In genomic region chr6:112846863-112847262, GRCm38 (mm10) we compare ENCODE assay signal across 25 mouse cellular contexts.
A peak's percentile ranks its signal among the peaks of the same experiment; 100 is the strongest.
DNase-seq lines count a peak whose midpoint lies in the region; ATAC-seq and TF ChIP-seq lines count a peak whose summit lies in the region.
"Had no signal": no experiment of that assay in that cellular context is flagged by ENCODE, and none has a peak within 500 bp of the region (broad histone marks: within the 10 kb centered on the region; RNA-seq: fewer than 3 reads in every experiment).

No protein-coding gene starts in this region.

- TF ChIP-seq CTCF in gastrocnemius, adult 2 months (IDR thresholded peaks at IDR 0.05) = no peak
- no peak for TF ChIP-seq CTCF in lung, postnatal 0 days (IDR thresholded peaks at IDR 0.05)

- peak; percentile 53 for DNase-seq in gastrocnemius, adult 2 months
- no peak for DNase-seq in gastrocnemius, postnatal 36 days
- DNase-seq in gastrocnemius, postnatal 25 days = peak; percentile 44
- no peak for DNase-seq in gastrocnemius, adult 18-20 months (ENCODE audit: low spot score)
- DNase-seq in hindbrain, embryonic 10.5 days (ENCODE audit: low spot score) = no peak
- DNase-seq in Muller cell, postnatal 12 days (ENCODE audit: inconsistent ontology term) = peak; percentile 81
- no peak for DNase-seq in lung, postnatal 0 days (ENCODE audit: low spot score)
- DNase-seq: adrenal gland, adult 8-10 months; adrenal gland, postnatal 14 days; adrenal gland, postnatal 36 days; B cell, adult 2 months; cerebellum, adult 11-12 months; cerebellum, adult 2 months; cerebellum, adult 9-10 months; cerebellum, postnatal 10 days; cerebellum, postnatal 25 days had no signal

- H3K27ac ChIP-seq in gastrocnemius, adult 2 months = no peak overlapping the region
- H3K27ac ChIP-seq in hindbrain, embryonic 13.5 days = peak overlapping the region; percentile 10; the same call in 1 of the 2 replicates
- no peak overlapping the region for H3K27ac ChIP-seq in hindbrain, embryonic 10.5 days
- H3K27ac ChIP-seq in lung, postnatal 0 days (ENCODE audit: low read length) = no peak overlapping the region
- H3K27ac ChIP-seq: embryonic facial prominence, embryonic 10.5 days; embryonic facial prominence, embryonic 12.5 days; forebrain, embryonic 13.5 days; forebrain, embryonic 15.5 days had no signal

- no peaks in the 10 kb centered on the region for H3K9me3 ChIP-seq in hindbrain, embryonic 13.5 days
- no peaks in the 10 kb centered on the region for H3K9me3 ChIP-seq in hindbrain, embryonic 10.5 days
- H3K9me3 ChIP-seq in lung, postnatal 0 days (ENCODE audit: low read length) = no peaks in the 10 kb centered on the region
- H3K9me3 ChIP-seq: embryonic facial prominence, embryonic 10.5 days; embryonic facial prominence, embryonic 12.5 days; forebrain, embryonic 13.5 days; forebrain, embryonic 15.5 days had no signal

- no peaks in the 10 kb centered on the region for H3K27me3 ChIP-seq in hindbrain, embryonic 13.5 days
- H3K27me3 ChIP-seq in hindbrain, embryonic 10.5 days (ENCODE audit: insufficient read depth, poor library complexity, severe bottlenecking) = no peaks in the 10 kb centered on the region
- H3K27me3 ChIP-seq in lung, postnatal 0 days (replicated peaks; ENCODE audit: insufficient read depth, low read length) = no peaks in the 10 kb centered on the region
- H3K27me3 ChIP-seq: CH12.LX; embryonic facial prominence, embryonic 12.5 days; forebrain, embryonic 13.5 days; forebrain, embryonic 15.5 days had no signal

- intact Hi-C loops in gastrocnemius, adult 2 months (cut with DNase I) = no loop called here
- intact Hi-C loops in gastrocnemius, postnatal 36 days (cut with DNase I) = no loop called here

- no peak overlapping the region for H3K4me3 ChIP-seq in gastrocnemius, adult 2 months
- H3K4me3 ChIP-seq in hindbrain, embryonic 13.5 days = no peak overlapping the region
- H3K4me3 ChIP-seq in hindbrain, embryonic 10.5 days = no peak overlapping the region
- no peak overlapping the region for H3K4me3 ChIP-seq in lung, postnatal 0 days (ENCODE audit: low read depth, low read length)
- H3K4me3 ChIP-seq: embryonic facial prominence, embryonic 10.5 days; embryonic facial prominence, embryonic 12.5 days; forebrain, embryonic 13.5 days; forebrain, embryonic 15.5 days had no signal

- no peak for TF ChIP-seq EP300 in lung, postnatal 0 days (IDR thresholded peaks at IDR 0.05)

- WGBS in hindbrain, embryonic 13.5 days = 85% methylated on average over 9 of the region's 9 CpGs
- 95% methylated on average over 9 of the region's 9 CpGs for WGBS in hindbrain, embryonic 10.5 days
- WGBS in lung, postnatal 0 days = 89% methylated on average over 9 of the region's 9 CpGs

- ATAC-seq in hindbrain, embryonic 13.5 days (ENCODE audit: low FRiP score) = no peak
- no peak for ATAC-seq in lung, postnatal 0 days
- ATAC-seq: activated CD4-positive, CD25-positive, alpha-beta regulatory T cell, adult 4 months; CD4-positive, CD25-positive, alpha-beta regulatory T cell, adult 4 months; forebrain, embryonic 13.5 days; forebrain, embryonic 15.5 days had no signal

- H3K9ac ChIP-seq in hindbrain, embryonic 13.5 days = no peak overlapping the region
- no peak overlapping the region for H3K9ac ChIP-seq in lung, postnatal 0 days (replicated peaks; ENCODE audit: low read depth)
- H3K9ac ChIP-seq: embryonic facial prominence, embryonic 12.5 days; forebrain, embryonic 13.5 days; forebrain, embryonic 15.5 days had no signal

- peaks cover 74% of the 10 kb centered on the region for H3K4me1 ChIP-seq in hindbrain, embryonic 13.5 days (replicated peaks)
- peaks cover 40% of the 10 kb centered on the region for H3K4me1 ChIP-seq in hindbrain, embryonic 10.5 days (replicated peaks)
- H3K4me1 ChIP-seq in lung, postnatal 0 days (ENCODE audit: insufficient read depth, low read depth, low read length) = no peaks in the 10 kb centered on the region
- H3K4me1 ChIP-seq: embryonic facial prominence, embryonic 12.5 days had no signal

- 0 out of 2 replicates have a peak, but pooled peaks cover 2% of the 10 kb centered on the region for H3K36me3 ChIP-seq in hindbrain, embryonic 13.5 days
- H3K36me3 ChIP-seq in hindbrain, embryonic 10.5 days = peaks cover 65% of the 10 kb centered on the region
- H3K36me3 ChIP-seq in lung, postnatal 0 days (ENCODE audit: insufficient read depth, low read length) = no peaks in the 10 kb centered on the region
- H3K36me3 ChIP-seq: embryonic facial prominence, embryonic 10.5 days; embryonic facial prominence, embryonic 12.5 days; forebrain, embryonic 15.5 days; G1E had no signal

- no peak overlapping the region for H3K4me2 ChIP-seq in hindbrain, embryonic 13.5 days
- no peak overlapping the region for H3K4me2 ChIP-seq in lung, postnatal 0 days (replicated peaks; ENCODE audit: low read depth, low read length)
- H3K4me2 ChIP-seq: embryonic facial prominence, embryonic 12.5 days; forebrain, embryonic 13.5 days; forebrain, embryonic 15.5 days had no signal

Comparison
In these comparisons a context has a peak if more than half of its experiments do, and no peak if none do; other contexts are left out.
1. DNase-seq: peak in gastrocnemius, adult 2 months (single experiment), gastrocnemius, postnatal 25 days (single experiment) and Muller cell, postnatal 12 days (single experiment); none in gastrocnemius, postnatal 36 days (0 of 2), gastrocnemius, adult 18-20 months (single experiment), hindbrain, embryonic 10.5 days (single experiment) and lung, postnatal 0 days (single experiment).